Mouse (Mus musculus): ENCODE results near the gene Hecw2. TPM values are rescaled to one million over a fixed set of nuclear protein-coding genes. Genes with fewer than 3 reads are reported as not detected.

Gene Hecw2
- polyA plus RNA-seq, 1 experiment from 2014 or later, result 1.7 TPM

- H3K4me2 ChIP-seq (ENCODE audit: low read depth, severe bottlenecking), result no peak overlapping the region
- ATAC-seq (ENCODE audit: insufficient number of reproducible peaks, low FRiP score, low TSS enrichment, low read depth) (no peak), DNase-seq (ENCODE audit: low spot score) (no peak)
- H3K4me1 ChIP-seq (ENCODE audit: control insufficient read depth, insufficient read depth, low read length), result no peaks in the 10 kb centered on the region
- H3K27me3 ChIP-seq (ENCODE audit: control insufficient read depth, insufficient read depth, low read length), result no peaks in the 10 kb centered on the region
- H3K9ac ChIP-seq (ENCODE audit: low read length), result no peak overlapping the region
- H3K4me3 ChIP-seq (ENCODE audit: low read depth, low read length), result no peak overlapping the region
- H3K36me3 ChIP-seq (ENCODE audit: control insufficient read depth, insufficient read depth, low read length), result no peaks in the 10 kb centered on the region
- no peak overlapping the region for H3K27ac ChIP-seq (replicated peaks; ENCODE audit: low read depth, low read length)
- WGBS, result 85% methylated on average over 1 of the region's 1 CpGs
- H3K9me3 ChIP-seq (ENCODE audit: control insufficient read depth, low read length), result no peaks in the 10 kb centered on the region
Observed at GRCm38 (mm10) chr1:53781311-53781710, 413.7 kb downstream of the Hecw2 start.

DNA sequence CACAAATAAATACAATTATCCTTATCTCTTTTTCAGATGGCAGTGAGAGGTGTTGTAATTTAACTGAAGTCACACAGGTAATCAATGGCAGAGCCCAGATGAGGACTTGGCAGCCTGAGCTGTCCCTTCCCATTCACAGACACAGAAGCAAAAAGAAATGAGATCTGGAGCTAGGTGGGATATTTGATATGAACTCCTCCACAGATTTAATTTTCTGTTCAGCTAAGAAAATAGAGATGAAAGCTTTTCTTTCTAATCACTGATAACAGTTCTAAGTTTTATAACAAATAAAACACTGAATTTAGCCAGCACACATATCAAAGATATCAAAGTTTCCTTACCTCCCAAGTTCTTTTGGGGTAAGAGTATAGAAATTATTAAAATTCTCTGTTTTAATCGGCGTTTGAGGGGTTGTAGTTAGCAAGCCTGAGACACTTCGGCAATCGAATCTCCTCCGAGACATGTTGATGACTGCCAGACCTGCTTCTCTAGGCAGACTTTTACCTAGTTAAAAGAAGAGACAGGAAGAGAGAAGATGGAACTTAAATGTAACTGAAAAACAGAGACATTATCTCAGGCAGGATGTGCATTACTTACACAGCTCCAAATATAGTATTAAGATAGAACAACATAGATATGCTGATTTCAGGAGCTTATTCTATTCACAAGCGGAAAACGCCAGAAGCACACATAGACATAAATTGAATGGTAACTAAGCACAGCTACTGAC, 418.6 kb downstream of the Hecw2 start:
- no peak overlapping the region for H3K9ac ChIP-seq (ENCODE audit: low read length)
- no peaks in the 10 kb centered on the region for H3K36me3 ChIP-seq (ENCODE audit: control insufficient read depth, insufficient read depth, low read length)
- DNase-seq (ENCODE audit: low spot score), result no peak
- H3K4me3 ChIP-seq (ENCODE audit: low read depth, low read length), result no peak overlapping the region
- no peak overlapping the region for H3K27ac ChIP-seq (replicated peaks; ENCODE audit: low read depth, low read length)
- H3K4me2 ChIP-seq (ENCODE audit: low read depth, severe bottlenecking), result no peak overlapping the region
- H3K4me1 ChIP-seq (ENCODE audit: control insufficient read depth, insufficient read depth, low read length), result no peaks in the 10 kb centered on the region
- H3K27me3 ChIP-seq (ENCODE audit: control insufficient read depth, insufficient read depth, low read length), result no peaks in the 10 kb centered on the region
- ATAC-seq (ENCODE audit: insufficient number of reproducible peaks, low FRiP score, low TSS enrichment, low read depth), result no peak
- WGBS, result 92% methylated on average over 7 of the region's 7 CpGs
- H3K9me3 ChIP-seq (ENCODE audit: control insufficient read depth, low read length), result no peaks in the 10 kb centered on the region

GRCm38 (mm10) chr1:53775545-53775944, 419.4 kb downstream of the Hecw2 start:
- no peaks in the 10 kb centered on the region for H3K36me3 ChIP-seq (ENCODE audit: control insufficient read depth, insufficient read depth, low read length)
- ATAC-seq (ENCODE audit: insufficient number of reproducible peaks, low FRiP score, low TSS enrichment, low read depth) (no peak), DNase-seq (ENCODE audit: low spot score) (no peak)
- H3K4me1 ChIP-seq (ENCODE audit: control insufficient read depth, insufficient read depth, low read length), result no peaks in the 10 kb centered on the region
- no peaks in the 10 kb centered on the region for H3K27me3 ChIP-seq (ENCODE audit: control insufficient read depth, insufficient read depth, low read length)
- no peak overlapping the region for H3K4me3 ChIP-seq (ENCODE audit: low read depth, low read length)
- H3K9ac ChIP-seq (ENCODE audit: low read length), result no peak overlapping the region
- no peaks in the 10 kb centered on the region for H3K9me3 ChIP-seq (ENCODE audit: control insufficient read depth, low read length)
- no peak overlapping the region for H3K27ac ChIP-seq (replicated peaks; ENCODE audit: low read depth, low read length)
- H3K4me2 ChIP-seq (ENCODE audit: low read depth, severe bottlenecking), result no peak overlapping the region
- 94% methylated on average over 2 of the region's 2 CpGs for WGBS

DNA sequence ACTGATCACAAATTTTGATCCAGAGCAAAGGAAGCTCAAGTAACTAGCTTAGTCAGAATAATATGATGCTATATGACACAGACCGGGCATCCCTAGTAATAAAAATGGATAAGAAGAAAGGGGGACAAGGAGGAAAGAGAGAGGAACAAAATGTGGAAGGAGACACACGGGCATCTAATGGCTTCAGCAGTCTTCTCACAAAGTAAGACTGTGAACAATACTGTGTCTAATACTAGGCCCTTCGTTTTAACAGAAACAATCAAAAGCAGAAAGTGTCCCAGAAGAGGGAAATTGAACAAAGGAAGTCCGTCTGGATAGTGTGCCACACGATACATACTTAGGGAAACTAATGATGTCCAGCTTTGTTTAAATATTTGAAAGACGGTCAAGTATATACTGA, 419.9 kb downstream of the Hecw2 start:
- WGBS, result 87% methylated on average over 6 of the region's 6 CpGs
- Histone ChIP-seq H3K9me3 (ENCODE audit: control insufficient read depth, low read length) (no peaks in the 10 kb centered on the region), H3K4me2 (ENCODE audit: low read depth, severe bottlenecking) (no peak overlapping the region), H3K27me3 (ENCODE audit: control insufficient read depth, insufficient read depth, low read length) (no peaks in the 10 kb centered on the region), H3K36me3 (ENCODE audit: control insufficient read depth, insufficient read depth, low read length) (no peaks in the 10 kb centered on the region), H3K4me1 (ENCODE audit: control insufficient read depth, insufficient read depth, low read length) (no peaks in the 10 kb centered on the region), H3K27ac (replicated peaks; ENCODE audit: low read depth, low read length) (no peak overlapping the region), H3K4me3 (ENCODE audit: low read depth, low read length) (no peak overlapping the region), H3K9ac (ENCODE audit: low read length) (no peak overlapping the region)
- ATAC-seq (ENCODE audit: insufficient number of reproducible peaks, low FRiP score, low TSS enrichment, low read depth), result no peak
- DNase-seq (ENCODE audit: low spot score), result no peak

DNA sequence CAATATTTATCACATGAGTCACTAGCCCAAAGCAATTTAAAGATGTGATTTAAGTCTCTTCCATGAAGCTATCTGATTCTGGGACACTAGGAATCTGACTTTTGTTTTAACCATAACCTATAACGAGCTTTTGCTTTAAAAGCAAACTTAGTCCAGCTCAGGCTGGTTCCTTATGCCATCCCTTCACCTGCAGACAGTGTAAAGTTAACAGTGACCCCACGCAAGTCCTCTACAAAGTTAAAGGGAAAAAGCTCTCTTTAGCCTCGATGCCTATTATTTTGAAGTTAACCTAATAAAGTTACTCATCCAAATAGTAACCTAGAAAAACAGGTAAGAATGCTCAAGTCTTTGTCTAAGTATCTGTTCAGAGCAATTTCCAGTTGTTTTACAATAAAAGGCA, 420.4 kb downstream of the Hecw2 start:
- no peak for DNase-seq (ENCODE audit: low spot score)
- WGBS, result 81% methylated on average over 3 of the region's 3 CpGs
- no peaks in the 10 kb centered on the region for H3K4me1 ChIP-seq (ENCODE audit: control insufficient read depth, insufficient read depth, low read length)

DNA sequence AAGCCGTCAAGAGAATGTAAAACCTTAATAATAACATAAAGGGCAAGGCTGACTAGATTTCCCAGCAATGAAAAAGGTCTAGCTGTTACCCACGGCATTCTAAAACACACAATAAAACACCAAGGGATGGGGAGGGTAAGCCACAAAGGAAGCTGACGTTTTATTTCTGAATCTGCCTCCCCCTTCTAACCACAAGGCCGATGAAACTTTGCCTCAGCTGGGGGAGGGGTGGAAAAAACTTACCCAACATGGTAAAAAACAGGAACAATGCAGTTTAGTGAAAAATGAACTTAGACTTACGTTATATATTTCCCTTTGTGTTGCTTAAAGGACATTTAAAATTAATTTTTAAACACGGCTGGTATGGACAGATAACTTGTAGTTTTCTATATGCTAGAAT, 421.0 kb downstream of the Hecw2 start:
- Histone ChIP-seq H3K9me3 (ENCODE audit: control insufficient read depth, low read length) (no peaks in the 10 kb centered on the region), H3K9ac (ENCODE audit: low read length) (no peak overlapping the region), H3K4me1 (ENCODE audit: control insufficient read depth, insufficient read depth, low read length) (no peaks in the 10 kb centered on the region), H3K4me3 (ENCODE audit: low read depth, low read length) (no peak overlapping the region), H3K27ac (replicated peaks; ENCODE audit: low read depth, low read length) (no peak overlapping the region), H3K27me3 (ENCODE audit: control insufficient read depth, insufficient read depth, low read length) (no peaks in the 10 kb centered on the region), H3K36me3 (ENCODE audit: control insufficient read depth, insufficient read depth, low read length) (no peaks in the 10 kb centered on the region), H3K4me2 (ENCODE audit: low read depth, severe bottlenecking) (no peak overlapping the region)
- WGBS, result 63% methylated on average over 6 of the region's 6 CpGs
- no peak for DNase-seq (ENCODE audit: low spot score)
- ATAC-seq (ENCODE audit: insufficient number of reproducible peaks, low FRiP score, low TSS enrichment, low read depth), result no peak

More for the DNA sequence above, 420.4 kb downstream of the Hecw2 start:
- Histone ChIP-seq H3K4me3 (ENCODE audit: low read depth, low read length) (no peak overlapping the region), H3K9me3 (ENCODE audit: control insufficient read depth, low read length) (no peaks in the 10 kb centered on the region), H3K4me2 (ENCODE audit: low read depth, severe bottlenecking) (no peak overlapping the region), H3K36me3 (ENCODE audit: control insufficient read depth, insufficient read depth, low read length) (no peaks in the 10 kb centered on the region), H3K27me3 (ENCODE audit: control insufficient read depth, insufficient read depth, low read length) (no peaks in the 10 kb centered on the region), H3K9ac (ENCODE audit: low read length) (no peak overlapping the region), H3K27ac (replicated peaks; ENCODE audit: low read depth, low read length) (no peak overlapping the region)
- no peak for ATAC-seq (ENCODE audit: insufficient number of reproducible peaks, low FRiP score, low TSS enrichment, low read depth)

DNA sequence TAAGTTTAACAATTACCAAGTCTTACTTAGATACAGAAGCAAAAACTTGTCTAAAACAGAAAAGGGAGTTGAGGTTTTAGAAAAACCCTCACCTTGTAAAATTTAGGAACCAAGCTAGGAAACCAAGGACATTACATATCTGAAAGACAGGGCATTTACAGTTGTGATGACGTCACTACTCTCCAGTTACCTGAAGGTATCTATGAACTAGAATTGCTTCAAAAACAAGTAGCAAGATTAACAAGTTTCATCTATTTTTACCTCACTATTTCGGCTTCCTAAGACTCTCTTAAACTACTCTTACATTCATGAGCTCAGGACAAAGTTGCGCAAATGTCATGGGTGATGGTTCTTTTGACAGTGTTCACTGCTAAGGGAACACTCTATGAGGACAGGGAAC, 422.0 kb downstream of the Hecw2 start:
- no peaks in the 10 kb centered on the region for H3K27me3 ChIP-seq (ENCODE audit: control insufficient read depth, insufficient read depth, low read length)
- no peaks in the 10 kb centered on the region for H3K4me1 ChIP-seq (ENCODE audit: control insufficient read depth, insufficient read depth, low read length)
- ATAC-seq (ENCODE audit: insufficient number of reproducible peaks, low FRiP score, low TSS enrichment, low read depth) (no peak), DNase-seq (ENCODE audit: low spot score) (no peak)
- H3K9me3 ChIP-seq (ENCODE audit: control insufficient read depth, low read length), result no peaks in the 10 kb centered on the region
- no peak overlapping the region for H3K4me2 ChIP-seq (ENCODE audit: low read depth, severe bottlenecking)
- WGBS, result 90% methylated on average over 3 of the region's 3 CpGs
- no peak overlapping the region for H3K27ac ChIP-seq (replicated peaks; ENCODE audit: low read depth, low read length)
- H3K9ac ChIP-seq (ENCODE audit: low read length), result no peak overlapping the region
- no peaks in the 10 kb centered on the region for H3K36me3 ChIP-seq (ENCODE audit: control insufficient read depth, insufficient read depth, low read length)
- H3K4me3 ChIP-seq (ENCODE audit: low read depth, low read length), result no peak overlapping the region

DNA sequence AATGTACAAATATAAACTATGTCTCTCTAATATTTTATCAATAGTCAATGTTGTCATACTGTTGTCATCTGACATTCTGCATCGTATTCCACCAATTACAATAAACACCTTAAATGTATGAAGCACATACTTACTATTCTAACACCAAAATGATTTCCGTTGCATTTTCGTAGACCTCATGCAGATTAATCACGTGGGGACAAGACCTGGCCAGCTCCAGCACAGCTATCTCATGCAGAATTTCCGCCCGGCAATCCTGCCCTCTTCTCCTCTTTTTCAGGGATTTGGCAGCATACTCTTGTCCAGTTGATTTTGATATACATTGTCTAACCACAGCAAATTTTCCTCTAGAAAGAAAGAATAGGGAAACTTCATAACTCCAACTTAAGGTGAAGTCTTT, 423.5 kb downstream of the Hecw2 start:
- no peak overlapping the region for H3K27ac ChIP-seq (replicated peaks; ENCODE audit: low read depth, low read length)
- H3K4me1 ChIP-seq (ENCODE audit: control insufficient read depth, insufficient read depth, low read length), result no peaks in the 10 kb centered on the region
- no peak overlapping the region for H3K9ac ChIP-seq (ENCODE audit: low read length)
- H3K4me3 ChIP-seq (ENCODE audit: low read depth, low read length), result no peak overlapping the region
- no peaks in the 10 kb centered on the region for H3K36me3 ChIP-seq (ENCODE audit: control insufficient read depth, insufficient read depth, low read length)
- H3K27me3 ChIP-seq (ENCODE audit: control insufficient read depth, insufficient read depth, low read length), result no peaks in the 10 kb centered on the region
- H3K9me3 ChIP-seq (ENCODE audit: control insufficient read depth, low read length), result no peaks in the 10 kb centered on the region
- DNase-seq (ENCODE audit: low spot score), result no peak
- H3K4me2 ChIP-seq (ENCODE audit: low read depth, severe bottlenecking), result no peak overlapping the region
- no peak for ATAC-seq (ENCODE audit: insufficient number of reproducible peaks, low FRiP score, low TSS enrichment, low read depth)
- 92% methylated on average over 6 of the region's 6 CpGs for WGBS

GRCm38 (mm10) chr1:53766112-53766511, 428.9 kb downstream of the Hecw2 start:
- no peaks in the 10 kb centered on the region for H3K4me1 ChIP-seq (ENCODE audit: control insufficient read depth, insufficient read depth, low read length)
- no peak for ATAC-seq (ENCODE audit: insufficient number of reproducible peaks, low FRiP score, low TSS enrichment, low read depth)
- H3K27me3 ChIP-seq (ENCODE audit: control insufficient read depth, insufficient read depth, low read length), result no peaks in the 10 kb centered on the region
- H3K27ac ChIP-seq (replicated peaks; ENCODE audit: low read depth, low read length), result no peak overlapping the region
- no peak for DNase-seq (ENCODE audit: low spot score)
- no peaks in the 10 kb centered on the region for H3K36me3 ChIP-seq (ENCODE audit: control insufficient read depth, insufficient read depth, low read length)
- H3K9me3 ChIP-seq (ENCODE audit: control insufficient read depth, low read length), result no peaks in the 10 kb centered on the region
- no peak overlapping the region for H3K4me3 ChIP-seq (ENCODE audit: low read depth, low read length)
- 92% methylated on average over 2 of the region's 2 CpGs for WGBS
- no peak overlapping the region for H3K4me2 ChIP-seq (ENCODE audit: low read depth, severe bottlenecking)
- no peak overlapping the region for H3K9ac ChIP-seq (ENCODE audit: low read length)
